Mouse (Mus musculus): ENCODE results near the gene Cenpl. TPM values are rescaled to one million over a fixed set of nuclear protein-coding genes. Genes with fewer than 3 reads are reported as not detected.
"Not testable (repeated sequence)": the region's sequence is repeated elsewhere in the genome, so short reads cannot be mapped to it uniquely, and the experiment has no call there.

The Cenpl gene
- polyA plus RNA-seq (2015; fragmentation: Nextera tagmentation; extraction: Ambion mirVana): 10.0 and 12.2 TPM in 2 replicates

DNA sequence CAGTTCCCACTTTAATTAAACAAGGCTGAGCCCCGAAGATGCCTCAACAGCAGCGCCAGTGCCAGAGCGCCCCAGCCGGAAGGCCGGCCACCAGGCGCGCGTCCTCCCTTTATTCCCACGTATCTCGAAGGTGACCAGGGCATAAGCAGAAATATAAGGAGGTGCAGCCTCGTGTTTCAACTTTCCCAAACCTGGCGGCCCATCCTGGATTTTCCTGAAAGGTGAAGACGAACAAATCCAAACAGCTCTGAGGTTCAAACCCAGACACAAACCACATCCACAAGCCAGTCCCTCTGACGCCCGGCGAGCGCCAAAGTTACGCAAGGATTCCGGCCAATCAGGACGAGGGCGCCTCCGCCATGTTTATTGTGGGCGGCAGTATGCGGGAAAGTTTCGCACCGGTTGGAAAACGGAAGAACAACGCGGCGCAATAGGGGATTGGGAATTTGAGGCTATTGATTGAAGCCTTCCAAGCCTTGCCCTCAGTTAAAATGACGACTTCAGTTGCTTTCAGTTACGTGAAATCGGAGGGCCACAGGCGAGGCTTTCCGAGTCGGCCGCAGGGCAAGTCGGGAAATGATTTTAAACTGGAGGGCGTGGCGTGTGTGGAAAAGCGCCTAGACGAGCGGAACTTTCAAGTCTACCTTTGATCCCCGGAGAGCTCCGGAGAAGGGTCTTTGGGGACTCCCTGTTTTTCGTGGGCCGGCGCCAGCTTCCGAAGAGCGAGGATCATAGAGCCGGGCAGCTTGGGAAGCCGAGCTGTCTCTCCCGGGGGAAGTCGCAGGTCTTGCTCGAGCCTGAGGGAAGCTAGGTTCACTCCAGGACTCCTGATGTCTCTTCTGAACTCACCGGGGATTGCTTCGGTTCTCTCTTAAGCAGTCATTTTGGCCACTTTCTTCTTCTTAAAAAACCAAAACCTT, at the start of gene Cenpl, which contains the start of gene Dars2:
Gene Cenpl, plus strand, starts transcription at position 362 of the 920 bp plus-strand sequence.
Gene Dars2, minus strand, starts transcription at position 307 of the 920 bp plus-strand sequence.
- no peaks in the 10 kb centered on the region for H3K36me3 ChIP-seq (replicated peaks)
- ATAC-seq (replicated peaks): peak; percentile 99
- peak within 1 kb of the TSS; percentile 74 for H3K9ac ChIP-seq
- H3K4me2 ChIP-seq: peak within 1 kb of the TSS; percentile 88
- no peaks in the 10 kb centered on the region for H3K9me3 ChIP-seq
- under 1% methylated on average over 57 of the region's 57 CpGs for WGBS
- no peaks in the 10 kb centered on the region for H3K27me3 ChIP-seq (replicated peaks)
- peak within 1 kb of the TSS; percentile 77 for H3K27ac ChIP-seq
- H3K4me3 ChIP-seq: peak within 1 kb of the TSS; percentile 67
- H3K4me1 ChIP-seq: peaks cover 44% of the 10 kb centered on the region

DNA sequence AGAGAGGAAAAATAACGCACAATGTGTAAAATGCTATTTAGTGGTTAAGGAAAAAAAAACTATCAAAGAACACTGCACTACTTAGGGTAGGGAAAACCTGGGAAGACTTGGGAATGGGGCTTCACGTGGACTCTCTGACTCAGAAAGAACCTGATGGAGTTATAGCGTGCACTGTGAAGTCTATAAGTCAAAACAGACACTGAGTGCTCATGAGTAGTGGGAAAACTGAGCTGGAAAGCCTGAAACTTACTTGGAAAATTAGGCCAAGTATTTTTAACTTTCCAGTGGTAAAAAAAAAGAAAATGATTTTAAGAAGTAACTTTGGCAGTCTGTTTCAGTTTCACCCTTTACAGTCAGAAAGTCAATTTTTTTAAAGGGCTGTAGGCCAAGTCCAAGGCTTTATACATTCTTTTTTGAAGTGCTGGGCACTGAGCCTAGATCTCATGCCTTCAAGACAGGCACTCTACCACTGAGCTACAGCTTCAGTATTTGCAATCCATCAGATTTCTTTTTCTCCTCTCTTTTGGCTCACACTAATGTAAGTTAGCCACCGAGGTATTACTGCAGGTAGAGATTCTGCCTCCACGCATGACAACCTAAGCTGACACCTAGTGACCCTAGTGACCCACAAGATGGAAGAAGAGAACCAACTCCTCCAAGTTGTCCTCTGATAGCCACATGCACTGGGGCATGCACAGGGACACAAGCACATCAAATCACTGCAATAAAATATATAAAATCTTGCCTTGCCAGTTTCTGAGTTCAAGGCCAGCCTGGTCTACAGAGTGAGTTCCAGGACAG, 44.9 kb upstream of the Cenpl start:
- Histone ChIP-seq H3K27me3 (replicated peaks) (no peaks in the 10 kb centered on the region), H3K9me3 (no peaks in the 10 kb centered on the region), H3K4me2 (no peak overlapping the region), H3K9ac (no peak overlapping the region), H3K36me3 (replicated peaks) (0 out of 2 replicates have a peak, but pooled peaks cover 7% of the 10 kb centered on the region), H3K4me1 (no peaks in the 10 kb centered on the region), H3K27ac (no peak overlapping the region), H3K4me3 (no peak overlapping the region)
- 92% methylated on average over 5 of the region's 5 CpGs for WGBS
- no peak for ATAC-seq (replicated peaks)

DNA sequence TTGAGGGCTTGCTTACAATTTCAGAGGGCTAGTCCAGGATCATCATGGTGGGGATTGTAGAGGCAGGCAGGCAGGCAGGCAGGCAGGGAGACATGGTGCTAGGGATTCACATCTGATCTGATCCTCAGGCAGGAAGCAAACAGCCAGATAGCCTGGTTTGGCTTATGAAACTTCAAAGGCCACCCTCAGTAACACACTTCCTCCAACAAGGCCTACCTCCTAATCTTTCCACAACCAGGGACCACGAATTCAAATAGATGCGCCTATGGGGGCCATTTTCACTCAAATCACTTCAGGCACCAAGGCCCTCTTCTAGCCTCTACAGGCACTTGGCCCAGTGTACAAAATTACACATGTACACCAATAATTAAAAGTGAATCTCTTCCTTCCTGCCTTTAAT, 43.3 kb upstream of the Cenpl start:
- WGBS: 87% methylated on average over 2 of the region's 2 CpGs
- peaks cover 10% of the 10 kb centered on the region; the same call in 1 of the 2 replicates for H3K36me3 ChIP-seq (replicated peaks)
- no peak overlapping the region for H3K27ac ChIP-seq
- H3K4me3 ChIP-seq: no peak overlapping the region
- H3K9me3 ChIP-seq: no peaks in the 10 kb centered on the region
- H3K27me3 ChIP-seq (replicated peaks): no peaks in the 10 kb centered on the region
- ATAC-seq (replicated peaks): no peak
- H3K9ac ChIP-seq: no peak overlapping the region
- no peaks in the 10 kb centered on the region for H3K4me1 ChIP-seq
- H3K4me2 ChIP-seq: no peak overlapping the region

DNA sequence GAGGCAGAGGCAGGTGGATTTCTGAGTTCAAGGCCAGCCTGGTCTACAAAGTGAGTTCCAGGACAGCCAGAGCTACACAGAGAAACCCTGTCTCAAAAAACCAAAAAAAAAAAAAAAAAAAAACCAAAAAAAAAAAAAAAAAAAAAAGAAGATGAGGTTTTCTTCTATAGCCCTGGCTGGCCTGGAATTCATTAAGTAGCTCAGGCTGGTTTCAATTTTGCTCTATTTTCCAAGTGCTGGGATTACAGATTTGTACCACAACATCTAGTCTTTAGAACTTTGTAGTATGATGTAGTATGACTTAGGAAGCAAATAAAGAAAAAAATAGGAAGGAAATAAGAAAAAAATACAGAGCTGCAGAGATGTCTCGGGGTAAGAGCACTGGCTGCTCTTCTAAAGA, 42.1 kb upstream of the Cenpl start:
- not testable (repeated sequence) for H3K4me2 ChIP-seq; H3K27me3 ChIP-seq (replicated peaks); H3K9me3 ChIP-seq; H3K9ac ChIP-seq; H3K27ac ChIP-seq; ATAC-seq (replicated peaks); H3K36me3 ChIP-seq (replicated peaks); H3K4me3 ChIP-seq
- WGBS: 88% methylated on average over 1 of the region's 1 CpGs
- peaks cover 10% of the 10 kb centered on the region for H3K4me1 ChIP-seq

DNA sequence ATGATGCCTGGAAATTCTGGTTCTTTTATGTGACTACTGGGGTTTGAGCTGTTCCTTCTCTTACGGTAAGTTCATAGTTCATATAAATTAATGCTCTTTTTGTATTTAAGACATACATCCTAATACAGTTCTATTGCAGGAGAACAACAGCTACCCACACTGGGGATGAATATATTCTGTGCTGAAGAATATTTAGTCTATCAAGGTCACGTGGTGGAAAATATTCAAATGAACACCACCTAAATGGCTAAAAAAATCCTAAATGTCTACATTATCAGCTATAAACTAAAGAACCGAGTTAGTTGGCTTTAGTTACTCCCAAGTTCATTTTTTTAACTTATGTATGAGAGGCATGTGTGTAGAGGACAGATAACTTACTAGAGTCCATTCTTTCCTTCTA, 40.5 kb upstream of the Cenpl start:
- no peak overlapping the region for H3K4me3 ChIP-seq
- H3K4me1 ChIP-seq: peaks cover 17% of the 10 kb centered on the region
- H3K4me2 ChIP-seq: no peak overlapping the region
- no peak overlapping the region for H3K27ac ChIP-seq
- 98% methylated on average over 3 of the region's 3 CpGs for WGBS
- H3K9ac ChIP-seq: no peak overlapping the region
- no peaks in the 10 kb centered on the region for H3K9me3 ChIP-seq
- H3K27me3 ChIP-seq (replicated peaks): no peaks in the 10 kb centered on the region
- H3K36me3 ChIP-seq (replicated peaks): peaks cover 10% of the 10 kb centered on the region; the same call in 1 of the 2 replicates
- ATAC-seq (replicated peaks): no peak

- H3K4me1 ChIP-seq: peaks cover 24% of the 10 kb centered on the region
- no peaks in the 10 kb centered on the region for H3K9me3 ChIP-seq
- no peak overlapping the region for H3K4me3 ChIP-seq
- no peak overlapping the region for H3K9ac ChIP-seq
- no peak overlapping the region for H3K27ac ChIP-seq
- no peaks in the 10 kb centered on the region for H3K27me3 ChIP-seq (replicated peaks)
- ATAC-seq (replicated peaks): no peak
- WGBS: 89% methylated on average over 9 of the region's 9 CpGs
- H3K4me2 ChIP-seq: no peak overlapping the region
- H3K36me3 ChIP-seq (replicated peaks): peaks cover 11% of the 10 kb centered on the region; the same call in 1 of the 2 replicates
Observed at GRCm38 (mm10) chr1:161031881-161032280, 38.6 kb upstream of the Cenpl start.

GRCm38 (mm10) chr1:161032345-161032744, 38.2 kb upstream of the Cenpl start:
- Histone ChIP-seq H3K9me3 (no peaks in the 10 kb centered on the region), H3K4me2 (no peak overlapping the region), H3K4me1 (peaks cover 26% of the 10 kb centered on the region), H3K27ac (no peak overlapping the region), H3K4me3 (no peak overlapping the region), H3K36me3 (replicated peaks) (peaks cover 11% of the 10 kb centered on the region; the same call in 1 of the 2 replicates), H3K9ac (no peak overlapping the region), H3K27me3 (replicated peaks) (no peaks in the 10 kb centered on the region)
- no peak for ATAC-seq (replicated peaks)
- 93% methylated on average over 7 of the region's 7 CpGs for WGBS

- ATAC-seq (replicated peaks): no peak
- peaks cover 39% of the 10 kb centered on the region for H3K4me1 ChIP-seq
- H3K27ac ChIP-seq: peak overlapping the region; percentile 91
- WGBS: 1% methylated on average over 21 of the region's 21 CpGs
- H3K4me2 ChIP-seq: peak overlapping the region; percentile 66
- no peaks in the 10 kb centered on the region for H3K27me3 ChIP-seq (replicated peaks)
- H3K9me3 ChIP-seq: no peaks in the 10 kb centered on the region
- peak overlapping the region; percentile 95 for H3K4me3 ChIP-seq
- H3K9ac ChIP-seq: peak overlapping the region; percentile 95
- H3K36me3 ChIP-seq (replicated peaks): peaks cover 24% of the 10 kb centered on the region; the same call in 1 of the 2 replicates
Observed at GRCm38 (mm10) chr1:161033856-161034434, 36.6 kb upstream of the Cenpl start.

DNA sequence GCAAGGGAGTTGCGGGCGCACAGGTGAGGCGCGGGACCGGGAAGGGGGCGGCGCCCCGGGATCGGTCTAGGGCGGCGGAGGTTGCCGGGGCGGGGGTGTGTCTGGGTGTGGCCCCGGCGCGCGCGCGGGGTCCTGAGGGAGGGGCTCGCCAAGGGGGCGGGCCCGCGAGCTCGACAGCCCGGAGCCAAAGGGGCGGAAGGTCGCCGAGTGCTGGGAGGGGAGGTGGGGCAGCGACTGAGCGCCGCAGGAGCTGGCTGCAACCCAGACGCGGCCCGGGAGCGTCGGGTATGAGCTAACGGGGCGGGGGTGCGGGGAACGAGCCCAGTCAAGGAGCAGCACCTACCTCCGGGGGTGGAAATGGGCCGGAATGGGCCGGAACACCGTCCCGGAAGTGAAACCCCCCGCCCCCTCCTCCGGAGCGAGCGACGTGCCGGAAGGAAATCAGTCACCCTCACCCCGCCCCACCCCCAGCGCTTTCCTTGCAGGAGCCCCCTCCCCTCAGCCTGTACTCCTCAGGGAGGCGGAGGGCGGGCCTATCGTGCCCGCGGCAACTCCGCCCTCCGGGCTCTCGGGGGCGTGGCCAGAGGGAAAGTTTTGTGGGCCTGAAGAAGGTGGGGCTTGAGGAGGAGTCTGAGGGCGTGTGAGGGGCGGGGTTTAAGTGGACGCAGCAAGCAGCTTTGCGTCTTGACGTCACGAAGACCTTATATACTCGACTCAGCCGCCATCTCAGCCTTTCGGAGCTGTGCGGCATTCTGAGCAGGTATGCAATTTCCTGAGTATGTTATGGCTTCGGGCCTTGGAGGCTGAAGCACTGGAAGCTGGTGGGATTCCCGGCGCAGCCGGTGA, 35.9 kb upstream of the Cenpl start, which contains the start of gene Zbtb37:
Gene Zbtb37, minus strand, starts transcription at position 415 of the 846 bp plus-strand sequence.
- Histone ChIP-seq H3K27me3 (replicated peaks) (no peaks in the 10 kb centered on the region), H3K9me3 (no peaks in the 10 kb centered on the region), H3K36me3 (replicated peaks) (peaks cover 26% of the 10 kb centered on the region; the same call in 1 of the 2 replicates), H3K4me3 (peak within 1 kb of the TSS; percentile 95), H3K27ac (peak within 1 kb of the TSS; percentile 91), H3K4me2 (peak within 1 kb of the TSS; percentile 75), H3K9ac (peak within 1 kb of the TSS; percentile 95), H3K4me1 (peaks cover 44% of the 10 kb centered on the region)
- under 1% methylated on average over 69 of the region's 76 CpGs for WGBS
- ATAC-seq (replicated peaks): peak; percentile 96

DNA sequence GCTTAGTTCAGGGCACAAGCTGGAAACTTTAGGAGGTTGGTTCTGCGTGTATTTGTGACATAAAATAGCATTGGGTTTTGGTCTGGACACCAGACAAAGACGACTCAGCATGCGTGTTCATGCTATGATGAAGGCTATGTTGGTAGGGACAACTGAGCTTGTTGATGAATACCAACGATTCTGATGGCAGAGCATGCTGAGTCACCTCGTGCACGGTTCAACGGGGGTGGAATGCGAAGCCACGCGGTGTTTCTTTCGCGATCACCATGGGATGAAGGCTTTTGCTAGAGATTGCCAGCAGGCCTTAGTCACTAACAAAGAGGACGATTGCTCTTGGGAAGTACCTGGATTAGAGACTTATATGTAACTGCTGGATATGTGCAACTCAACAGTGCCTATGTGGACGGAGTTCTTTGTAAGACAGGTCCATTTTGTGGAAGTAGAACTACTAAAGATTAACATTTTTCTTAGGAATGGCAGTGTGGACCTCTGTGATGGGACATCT, 35.2 kb upstream of the Cenpl start:
- H3K4me2 ChIP-seq: peak overlapping the region; percentile 75
- 0% methylated on average over 14 of the region's 14 CpGs for WGBS
- H3K27me3 ChIP-seq (replicated peaks): no peaks in the 10 kb centered on the region
- peaks cover 44% of the 10 kb centered on the region for H3K4me1 ChIP-seq
- H3K9me3 ChIP-seq: no peaks in the 10 kb centered on the region
- H3K36me3 ChIP-seq (replicated peaks): peaks cover 24% of the 10 kb centered on the region; the same call in 1 of the 2 replicates
- ATAC-seq (replicated peaks): peak; percentile 61
- H3K9ac ChIP-seq: peak overlapping the region; percentile 84
- peak overlapping the region; percentile 95 for H3K4me3 ChIP-seq
- peak overlapping the region; percentile 91 for H3K27ac ChIP-seq
